Mouse (Mus musculus) heart, adult 11 months (tissue): Measurements from ENCODE around the gene Rapgef1.
"Not testable (repeated sequence)": the region's sequence is repeated elsewhere in the genome, so short reads cannot be mapped to it uniquely, and the experiment has no call there.

Experiments used
- DNase-seq: peaks from one replicate; pipeline ENCODE4 v3.0.0; 2022

Gene Rapgef1

DNA sequence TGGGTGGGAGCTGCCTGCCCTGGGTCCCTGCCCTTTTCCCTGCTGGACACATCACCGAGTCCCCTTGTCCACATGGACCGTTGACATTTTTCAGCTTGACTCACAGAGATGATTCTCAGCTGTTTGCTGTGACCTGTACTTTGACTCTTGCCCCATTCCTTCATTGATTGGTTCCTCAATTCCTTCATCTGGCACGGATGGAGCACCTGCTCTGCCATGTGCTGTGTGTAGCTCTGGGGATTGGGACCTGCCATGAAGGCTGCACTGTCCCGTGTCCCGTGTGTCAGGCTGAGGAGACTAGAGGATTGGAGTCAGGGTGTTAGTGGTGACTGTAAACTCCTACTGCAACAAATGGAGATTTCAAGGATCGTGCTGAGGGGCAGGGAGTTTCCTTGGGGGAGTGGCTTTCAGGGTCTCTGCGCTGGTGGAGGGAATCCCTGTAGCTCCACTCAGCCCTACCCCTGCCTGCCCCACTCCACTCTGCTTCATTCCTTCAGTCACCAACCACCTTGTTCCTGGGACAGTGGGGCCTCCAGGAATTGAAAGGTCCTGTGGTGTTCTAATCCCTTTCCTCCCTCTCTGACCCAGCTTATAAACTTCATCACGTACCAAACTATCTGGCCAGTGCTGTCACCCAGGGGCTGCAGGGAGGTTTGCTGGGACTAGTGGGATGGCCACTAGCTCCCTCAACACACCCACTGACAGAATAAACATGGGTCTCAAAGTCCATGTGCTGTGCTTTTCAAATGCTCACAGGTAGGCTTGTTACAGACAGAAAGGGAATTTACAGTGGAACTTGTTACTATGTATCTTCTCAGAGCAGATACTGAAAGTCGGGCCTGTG lies 3.9 kb downstream of the Rapgef1 start:
- DNase-seq = peak; percentile 93

DNA sequence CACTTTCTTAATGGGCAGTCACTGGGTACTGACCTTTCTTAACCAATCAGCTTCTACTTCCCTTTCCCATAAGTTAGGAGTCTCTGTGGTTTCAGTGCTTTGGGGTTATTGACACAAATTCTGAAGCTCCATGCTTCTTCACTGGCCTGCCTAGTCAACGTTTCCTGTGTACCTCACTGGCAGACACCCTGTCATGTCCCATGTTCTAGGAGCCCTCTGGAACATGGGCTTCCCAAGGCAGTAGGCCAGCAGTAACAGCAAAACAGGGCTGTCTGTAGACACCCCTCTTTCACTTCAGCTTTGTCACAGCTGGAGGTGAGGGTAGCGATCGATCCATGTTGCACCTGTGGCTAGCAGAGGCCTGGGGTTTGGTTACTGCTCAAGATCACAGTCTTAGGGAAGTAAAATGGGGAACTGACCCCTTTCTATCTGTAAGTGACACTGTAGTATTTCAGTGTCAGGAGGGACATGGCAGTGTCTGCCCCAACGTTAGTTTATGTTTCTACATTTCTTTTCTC lies 4.6 kb downstream of the Rapgef1 start:
- peak; percentile 95 for DNase-seq

DNA sequence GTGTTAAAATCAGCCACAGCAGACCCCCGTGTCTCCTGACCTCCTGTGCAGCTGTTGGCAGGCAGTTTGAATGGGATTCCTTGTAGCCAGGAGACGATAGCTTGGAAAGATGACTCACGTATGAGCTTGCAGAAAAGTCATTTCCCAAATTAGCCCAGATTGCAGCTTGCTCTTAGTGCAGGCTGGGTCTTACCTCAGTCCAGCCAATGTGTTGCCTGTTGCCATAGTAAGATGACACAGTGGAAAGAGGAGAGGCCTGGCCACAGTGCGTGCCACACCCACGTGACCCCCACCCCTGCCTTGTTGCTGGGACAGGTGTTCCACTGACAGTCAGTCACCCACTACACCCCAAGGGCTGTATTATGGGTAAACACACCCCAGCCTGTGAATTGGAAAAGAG lies 5.2 kb downstream of the Rapgef1 start:
- peak; percentile 99 for DNase-seq

DNA sequence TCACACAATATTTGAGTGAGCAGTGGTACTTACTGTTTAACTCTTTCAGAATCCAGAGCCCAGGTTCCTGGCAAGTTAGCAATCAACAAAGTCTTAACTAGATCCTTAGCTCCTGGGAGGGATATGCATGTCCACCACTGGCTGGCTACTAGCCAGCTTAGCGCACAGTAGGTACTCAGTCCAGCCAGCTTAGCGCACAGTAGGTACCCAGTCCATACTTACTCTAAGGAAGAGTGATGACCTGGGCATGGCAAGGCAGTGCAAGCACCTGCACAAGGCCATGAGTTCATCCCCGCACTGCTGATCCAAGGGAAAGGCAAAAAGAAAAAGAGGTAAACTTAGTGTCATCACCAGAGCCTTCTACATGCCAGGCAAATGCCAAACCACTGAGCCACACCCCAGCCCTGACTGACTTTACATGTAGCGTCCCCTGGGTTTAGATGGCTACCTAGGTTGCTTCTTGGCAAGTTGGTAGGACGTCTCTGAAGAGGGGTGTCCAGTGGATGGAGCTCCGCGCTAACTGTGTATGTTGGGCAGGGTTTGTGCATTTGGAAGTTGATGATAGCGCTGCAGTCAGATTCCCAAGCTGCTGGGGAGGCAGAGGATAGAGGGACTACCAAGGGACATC lies 6.2 kb downstream of the Rapgef1 start:
- peak; percentile 90 for DNase-seq

DNA sequence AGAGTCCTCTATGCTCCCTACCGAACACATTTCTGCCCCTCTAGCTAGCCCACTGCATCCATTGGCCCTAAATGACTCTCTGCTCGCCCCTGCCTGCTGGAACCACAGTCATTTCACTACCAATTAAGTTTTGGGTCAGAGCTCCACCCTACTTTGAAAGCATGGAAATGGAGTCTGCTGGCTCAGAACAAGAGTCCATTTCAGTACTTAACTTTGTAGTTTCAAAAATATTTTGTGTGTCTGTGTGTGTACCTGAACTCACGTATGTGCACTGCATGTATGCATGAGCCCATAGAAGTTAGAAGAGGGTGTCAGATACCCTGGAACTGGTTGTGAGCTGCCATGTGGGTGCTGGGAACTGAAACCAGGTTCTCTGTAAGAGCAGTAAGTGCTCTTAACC lies 7.8 kb downstream of the Rapgef1 start:
- DNase-seq = no peak

DNA sequence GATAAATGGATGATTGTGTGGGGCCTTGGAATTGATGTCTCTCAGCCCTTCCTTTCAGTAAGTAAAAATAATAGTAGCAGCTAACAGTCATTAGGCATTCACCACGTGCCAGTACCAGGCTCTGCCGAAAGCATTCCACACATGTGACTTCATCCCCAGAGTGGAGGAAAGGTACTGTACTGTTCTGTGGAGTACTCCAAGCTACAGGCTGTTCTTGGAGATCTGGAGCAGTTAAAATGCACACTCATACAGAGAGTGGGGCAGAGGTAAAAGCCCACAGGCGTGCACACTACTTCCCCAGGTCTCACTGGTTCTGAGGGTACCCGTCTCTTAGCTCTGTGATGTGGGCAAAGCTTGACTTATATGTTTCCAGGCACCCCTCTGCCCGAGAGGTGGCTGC lies 8.7 kb downstream of the Rapgef1 start:
- DNase-seq = peak; percentile 94

DNA sequence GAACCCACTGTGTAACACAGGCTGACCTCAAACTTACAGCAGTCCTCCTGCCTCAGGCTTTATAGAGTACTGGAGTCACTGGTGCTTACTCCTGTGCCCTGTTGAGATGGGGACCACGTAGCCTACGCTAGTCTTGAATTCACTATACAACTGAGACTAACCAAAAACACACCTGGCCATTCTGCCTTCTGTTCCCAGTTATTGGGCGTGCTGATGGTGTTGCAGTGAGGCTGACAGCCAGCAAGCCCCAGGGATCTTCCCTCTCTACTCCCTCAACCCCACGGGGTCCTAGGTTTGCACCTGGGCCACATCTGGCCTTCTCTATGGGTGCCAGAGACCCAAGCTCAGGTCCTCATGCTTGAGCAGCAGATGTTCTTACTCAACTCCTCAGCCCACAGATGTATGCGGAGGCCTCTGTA lies 9.3 kb downstream of the Rapgef1 start:
- no peak for DNase-seq

DNA sequence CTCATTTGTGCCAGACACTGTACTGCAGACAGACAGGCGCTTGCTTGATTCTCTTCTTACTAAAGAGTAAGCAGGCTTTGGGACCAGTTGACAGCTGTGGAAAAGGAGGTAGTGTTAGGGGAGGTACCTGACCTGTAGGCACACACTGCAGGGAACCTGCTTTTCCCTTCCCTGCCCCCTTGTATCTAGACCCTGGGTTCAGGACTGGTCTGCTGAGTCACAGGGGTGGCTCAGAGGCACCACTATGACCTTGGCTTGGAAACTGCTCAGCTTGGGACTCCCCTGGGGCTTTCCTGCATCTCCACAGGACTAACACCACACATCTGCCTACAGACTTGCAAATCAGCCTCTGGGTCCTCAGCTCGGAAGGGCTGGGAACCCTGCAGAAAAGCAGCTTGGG lies 9.8 kb downstream of the Rapgef1 start:
- DNase-seq = peak; percentile 96

DNA sequence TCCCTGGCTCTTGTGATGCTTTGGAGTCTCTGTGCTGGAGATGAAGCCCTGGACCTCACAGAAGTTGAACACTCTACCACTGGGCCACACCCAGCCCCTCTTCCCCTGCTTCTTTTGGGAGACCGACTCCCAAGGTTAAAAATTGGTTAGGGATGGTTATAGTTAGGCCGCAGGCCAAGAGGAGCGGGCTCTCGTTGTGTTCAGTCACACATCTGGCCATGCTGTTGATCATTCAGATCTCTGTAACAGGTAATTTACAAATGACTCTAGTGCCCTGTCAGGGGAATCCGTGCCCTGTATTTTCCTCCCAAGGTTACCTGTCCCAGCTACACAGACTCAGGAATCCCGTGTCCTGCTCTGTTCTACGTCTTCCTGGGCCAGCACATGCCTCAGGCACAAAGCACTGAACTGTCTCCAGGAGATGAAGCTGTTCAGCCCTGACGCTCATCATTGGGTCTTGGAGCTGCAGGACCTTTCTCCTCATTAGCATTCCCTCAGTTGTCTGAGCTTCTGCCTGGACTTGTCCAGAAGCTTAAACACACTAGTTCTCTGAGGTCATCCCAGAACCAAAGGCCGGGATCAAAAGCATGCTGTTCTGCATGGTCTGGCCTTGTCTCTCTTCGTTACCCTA lies 10.7 kb downstream of the Rapgef1 start:
- DNase-seq = no peak

DNA sequence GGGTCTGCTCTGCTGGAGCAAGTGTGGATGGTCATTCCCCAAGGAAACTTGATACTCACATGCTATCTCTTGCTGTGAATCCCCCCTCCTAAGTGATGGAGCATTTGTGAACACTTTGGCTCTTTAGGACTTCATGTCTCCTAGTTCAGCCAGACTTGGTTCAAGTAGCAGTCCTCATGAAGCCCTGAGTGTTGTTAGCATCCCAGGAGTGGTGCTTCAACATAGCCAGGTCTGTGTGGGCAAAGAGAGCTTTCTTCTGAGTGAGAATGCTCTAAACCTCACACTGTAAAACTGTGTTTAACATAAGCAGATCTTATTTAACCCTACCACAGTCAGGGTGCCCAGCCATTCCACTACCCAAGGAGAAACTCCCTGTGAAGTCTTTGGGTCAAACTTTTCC lies 11.5 kb downstream of the Rapgef1 start:
- DNase-seq = no peak

DNA sequence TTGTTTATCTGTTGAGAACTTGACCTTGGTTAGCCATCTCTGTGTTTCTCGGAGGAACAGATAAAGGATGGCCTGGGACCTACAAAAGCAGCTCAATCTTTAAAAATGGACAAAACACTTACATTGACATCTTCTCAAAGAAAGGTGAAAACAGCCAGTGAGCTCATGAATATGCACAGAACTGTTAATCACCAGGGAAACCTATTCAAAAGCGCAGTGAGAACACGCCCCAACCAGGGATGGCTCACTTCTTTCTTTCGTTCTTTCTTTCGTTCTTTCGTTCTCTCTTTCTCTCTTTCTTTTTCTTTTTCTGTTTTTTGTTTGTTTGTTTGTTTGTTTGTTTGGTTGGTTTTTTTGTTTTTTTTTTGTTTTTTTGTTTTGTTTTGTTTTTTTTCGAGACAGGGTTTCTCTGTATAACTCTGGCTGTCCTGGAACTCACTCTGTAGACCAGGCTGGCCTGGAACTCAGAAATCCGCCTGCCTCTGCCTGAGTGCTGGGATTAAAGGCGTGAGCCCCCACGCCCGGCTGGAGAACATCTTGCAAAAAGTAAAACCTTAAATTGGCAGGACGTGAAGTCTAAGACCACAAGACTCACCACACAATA lies 12.1 kb downstream of the Rapgef1 start:
- DNase-seq = not testable (repeated sequence)

DNA sequence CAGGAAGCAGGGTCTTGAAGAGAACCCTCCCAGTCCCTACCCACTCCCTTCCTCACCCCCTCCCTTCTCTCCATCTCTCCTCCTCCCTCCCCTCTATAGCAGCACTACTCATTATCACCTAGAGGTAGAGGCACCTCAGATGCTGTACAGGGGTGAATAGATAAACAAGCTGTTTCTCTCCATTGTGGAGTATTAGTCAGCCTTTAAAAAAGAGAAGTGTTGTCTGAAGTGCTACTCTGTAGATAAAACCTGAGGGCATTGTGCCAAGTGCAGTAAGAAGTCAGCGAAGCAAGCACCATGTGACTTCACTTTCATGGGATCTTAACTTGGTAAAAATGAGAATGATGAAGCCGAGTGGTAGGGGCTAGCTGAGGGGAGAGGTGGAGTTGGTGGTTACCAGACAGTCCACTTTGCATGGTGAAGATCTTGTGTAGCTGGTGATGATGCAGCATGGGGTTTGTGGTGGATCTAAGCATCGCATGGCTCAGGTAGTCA lies 12.7 kb downstream of the Rapgef1 start:
- no peak for DNase-seq

DNA sequence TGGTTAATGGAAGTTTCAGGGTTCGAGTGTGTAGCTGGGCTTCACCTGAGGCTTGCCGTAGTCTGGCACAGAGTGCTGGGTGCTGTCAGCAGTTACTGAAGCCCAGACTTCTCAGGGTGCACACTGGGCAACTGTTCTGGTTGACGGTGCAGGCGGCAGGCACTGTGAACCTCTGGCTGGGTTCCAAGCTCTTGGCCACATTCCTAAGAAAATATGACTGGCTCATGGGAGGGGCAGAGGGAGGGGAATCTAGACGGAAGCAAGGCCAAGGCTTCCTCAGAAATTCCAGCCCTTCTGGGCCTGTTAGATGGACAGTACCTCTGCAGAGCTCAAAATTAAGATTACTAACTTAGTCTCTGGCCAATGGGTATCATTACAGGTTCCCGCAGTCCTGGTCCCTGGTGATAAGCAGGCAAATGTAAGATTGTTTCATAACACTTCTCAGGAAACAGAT lies 13.6 kb downstream of the Rapgef1 start:
- peak; percentile 98 for DNase-seq

DNA sequence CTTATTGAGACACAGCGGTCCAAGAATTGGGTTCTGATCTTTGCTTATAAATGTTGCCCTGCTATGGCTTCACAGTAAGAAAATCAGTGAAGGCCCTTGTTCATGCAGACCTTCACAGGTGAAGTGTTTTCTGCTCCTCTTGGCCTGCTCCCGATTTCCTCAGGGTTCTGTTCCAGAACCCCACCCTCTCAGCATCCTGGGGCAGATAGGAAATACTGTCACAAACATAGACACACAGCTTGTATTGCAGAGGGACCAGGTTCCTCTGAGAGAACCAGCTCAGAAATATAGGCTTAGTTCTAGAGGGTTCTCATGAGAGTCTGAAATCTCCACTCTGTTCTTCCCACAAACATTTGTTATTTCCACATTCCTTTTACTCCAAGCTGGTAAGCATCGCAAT lies 14.3 kb downstream of the Rapgef1 start:
- peak; percentile 94 for DNase-seq

DNA sequence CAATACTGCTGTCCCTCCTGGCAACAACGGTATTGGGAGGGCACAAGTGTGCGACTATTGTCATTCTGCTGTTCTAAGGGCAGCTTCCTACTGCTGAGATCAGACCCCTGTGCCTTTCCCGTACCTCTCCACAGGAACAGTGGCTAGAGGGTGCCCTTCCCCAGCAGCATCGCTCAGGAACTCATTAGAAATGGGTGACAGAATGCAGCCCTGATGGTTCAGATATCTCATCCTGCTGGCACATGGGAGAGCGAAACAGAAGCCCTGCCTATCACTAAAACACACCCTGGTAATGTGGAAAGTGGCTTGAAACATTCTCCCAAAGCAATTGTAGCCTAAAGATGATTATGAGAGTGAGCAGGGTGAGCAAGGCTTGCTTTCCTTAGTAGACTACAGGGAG lies 15.0 kb downstream of the Rapgef1 start:
- no peak for DNase-seq

DNA sequence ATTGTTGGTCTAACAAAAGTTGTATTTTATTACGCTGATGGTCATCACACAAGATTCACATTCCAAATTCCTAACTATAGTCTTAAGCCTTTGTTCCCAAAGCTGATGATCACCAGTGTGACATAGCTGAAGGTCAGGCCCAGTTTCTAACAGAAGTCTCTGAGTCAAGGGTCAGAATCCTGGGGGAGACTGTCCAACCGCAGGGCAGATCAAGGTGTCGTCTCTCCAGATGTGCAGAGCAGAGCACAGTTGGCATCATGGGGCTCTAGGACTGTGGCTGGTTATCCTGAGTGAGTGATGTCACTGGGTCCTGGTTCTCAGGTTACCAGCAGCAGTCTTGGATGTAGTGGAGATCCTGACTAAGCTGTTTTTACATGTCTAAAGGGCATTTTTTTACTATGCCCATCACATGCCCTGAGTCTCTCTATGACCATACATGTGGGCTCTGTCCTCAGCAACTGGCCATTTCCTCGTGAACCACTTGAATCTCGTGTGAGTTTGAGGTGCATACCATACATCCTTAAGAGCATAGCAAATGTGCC lies 16.5 kb downstream of the Rapgef1 start:
- no peak for DNase-seq

DNA sequence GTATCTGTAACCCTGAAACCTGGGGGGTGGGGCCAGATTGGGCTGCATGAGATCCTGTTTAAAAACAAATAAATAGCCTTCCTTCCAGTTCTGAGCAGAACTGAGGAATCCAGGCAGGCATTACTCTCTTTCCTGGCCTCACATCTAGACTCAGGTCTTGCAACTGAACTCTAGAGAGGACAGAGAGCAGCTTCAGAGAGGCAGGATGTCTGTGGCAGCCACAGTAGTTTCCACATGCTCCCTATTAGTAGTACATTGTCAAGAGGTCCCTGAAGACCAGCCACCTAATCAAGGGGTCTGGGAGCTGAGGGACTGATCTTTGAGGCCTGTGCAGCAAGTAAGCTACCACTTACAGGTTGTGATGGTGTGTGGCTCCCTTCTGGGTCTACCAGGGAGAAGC lies 18.0 kb downstream of the Rapgef1 start:
- no peak for DNase-seq

DNA sequence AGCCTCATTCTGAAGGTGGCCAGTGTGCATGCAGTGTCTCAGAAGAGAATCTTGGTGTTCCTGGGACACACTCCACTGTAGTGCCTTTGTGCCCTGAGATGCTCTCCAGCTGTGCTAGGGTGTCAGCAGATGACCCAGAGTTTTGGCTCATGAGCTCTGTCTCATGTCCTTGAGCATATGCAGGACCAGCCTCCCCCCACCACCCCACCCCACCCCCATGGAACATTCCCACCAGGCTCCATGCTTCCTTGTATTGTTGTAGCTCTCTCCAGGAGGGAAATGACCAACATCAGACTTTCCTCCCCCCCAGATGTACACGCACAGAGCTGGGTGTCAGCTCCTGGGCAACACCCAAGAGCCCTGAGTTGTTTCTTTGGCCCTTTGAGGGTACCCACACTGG lies 19.9 kb downstream of the Rapgef1 start:
- DNase-seq = peak; percentile 98

DNA sequence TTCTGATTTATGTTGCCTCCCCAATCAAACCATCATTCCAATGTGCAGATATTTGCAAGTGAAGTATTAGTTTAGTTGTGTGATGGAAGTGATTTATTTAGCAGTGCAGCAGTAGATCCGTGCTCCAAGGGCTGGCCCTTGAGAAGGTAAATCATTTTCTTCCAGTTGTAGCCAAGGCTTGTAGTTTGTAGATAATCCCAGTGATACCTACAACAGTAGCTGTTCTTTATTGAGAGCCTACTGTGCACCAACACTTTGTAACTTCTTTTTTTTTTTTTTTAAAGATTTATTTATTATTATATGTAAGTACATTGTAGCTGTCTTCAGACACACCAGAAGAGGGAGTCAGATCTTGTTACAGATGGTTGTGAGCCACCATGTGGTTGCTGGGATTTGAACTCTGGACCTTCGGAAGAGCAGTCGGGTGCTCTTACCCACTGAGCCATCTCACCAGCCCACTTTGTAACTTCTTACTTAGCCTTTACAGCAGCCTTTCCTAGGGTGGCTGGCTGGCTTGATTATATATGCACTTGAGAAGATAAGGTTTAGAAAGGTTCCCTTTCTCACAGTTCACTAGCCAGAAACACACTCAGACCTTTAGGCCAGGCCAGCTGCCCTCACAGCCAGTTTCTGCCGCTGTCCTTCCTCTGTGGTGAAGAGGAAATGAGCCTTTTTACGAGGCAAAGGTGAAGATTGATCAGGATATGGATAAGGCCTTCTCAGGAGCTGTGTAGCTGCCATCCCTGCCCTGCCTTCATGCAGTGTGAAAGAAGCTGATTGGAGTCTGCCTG lies 20.6 kb downstream of the Rapgef1 start:
- no peak for DNase-seq

DNA sequence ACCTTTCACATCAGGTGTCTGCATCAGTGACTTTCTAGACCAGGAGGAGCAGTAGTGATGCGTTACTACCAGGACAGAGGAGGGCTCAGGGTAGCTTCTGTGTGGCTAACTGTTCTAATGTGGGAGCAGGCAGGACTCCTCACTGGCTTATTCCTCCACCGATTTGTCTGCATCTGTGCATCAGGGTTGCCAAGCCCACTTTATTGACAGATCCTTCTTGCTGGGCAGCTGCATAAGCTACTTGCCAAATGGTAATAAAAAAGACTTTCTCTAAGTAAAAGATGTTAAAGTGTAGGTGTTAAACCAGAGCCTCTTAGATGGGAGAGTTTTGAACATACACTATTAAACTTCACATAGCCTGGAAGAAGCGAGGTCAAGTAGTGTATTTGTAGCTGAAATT lies 22.2 kb downstream of the Rapgef1 start:
- no peak for DNase-seq

DNA sequence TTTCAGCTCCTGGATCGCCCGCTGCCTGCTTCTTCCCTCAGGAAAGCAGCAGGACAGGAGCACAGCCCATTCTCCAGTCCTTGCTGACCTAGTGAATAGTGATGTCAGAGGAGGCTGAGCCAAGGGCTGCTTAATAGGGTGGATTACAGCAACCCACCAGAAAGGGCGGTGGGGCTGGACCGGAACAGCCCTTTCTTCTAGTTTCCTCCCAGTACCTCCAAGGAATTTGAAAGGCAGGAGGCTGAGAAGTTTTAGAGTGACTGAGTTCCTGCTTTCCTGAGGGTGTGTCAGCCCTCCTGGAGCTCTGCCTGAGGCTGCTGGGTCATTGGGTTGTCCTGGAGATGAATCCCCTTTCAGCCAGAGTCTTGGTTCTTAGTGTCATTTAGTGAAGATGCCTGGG lies 23.9 kb downstream of the Rapgef1 start:
- DNase-seq = peak; percentile 99

DNA sequence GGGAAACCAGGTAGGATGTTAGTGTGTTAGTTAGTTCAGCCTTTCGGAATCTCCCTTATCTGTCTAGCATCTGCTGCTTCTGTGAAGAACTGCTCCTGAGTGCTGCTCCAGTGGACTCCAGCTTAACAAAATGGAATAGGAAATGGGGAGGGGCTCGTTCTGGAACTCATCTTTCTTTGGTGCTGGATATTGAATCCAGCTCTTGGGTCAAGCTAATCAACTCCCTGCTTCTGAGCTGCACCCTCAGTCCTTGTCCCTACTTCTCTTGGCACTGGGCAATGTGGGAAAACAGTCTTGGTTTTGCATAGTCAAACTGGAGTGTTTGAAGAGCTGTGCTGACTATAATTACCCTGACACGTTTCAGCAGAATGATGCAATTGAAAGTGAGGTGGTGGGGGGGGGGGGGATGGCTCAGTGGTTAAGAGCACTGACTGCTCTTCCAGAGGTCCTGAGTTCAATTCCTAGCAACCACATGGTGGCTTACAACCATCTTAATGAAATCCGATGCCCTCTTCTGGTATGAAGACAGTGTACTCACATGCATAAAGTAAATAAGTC lies 25.6 kb downstream of the Rapgef1 start:
- no peak for DNase-seq
